In the genomic region with DNA sequence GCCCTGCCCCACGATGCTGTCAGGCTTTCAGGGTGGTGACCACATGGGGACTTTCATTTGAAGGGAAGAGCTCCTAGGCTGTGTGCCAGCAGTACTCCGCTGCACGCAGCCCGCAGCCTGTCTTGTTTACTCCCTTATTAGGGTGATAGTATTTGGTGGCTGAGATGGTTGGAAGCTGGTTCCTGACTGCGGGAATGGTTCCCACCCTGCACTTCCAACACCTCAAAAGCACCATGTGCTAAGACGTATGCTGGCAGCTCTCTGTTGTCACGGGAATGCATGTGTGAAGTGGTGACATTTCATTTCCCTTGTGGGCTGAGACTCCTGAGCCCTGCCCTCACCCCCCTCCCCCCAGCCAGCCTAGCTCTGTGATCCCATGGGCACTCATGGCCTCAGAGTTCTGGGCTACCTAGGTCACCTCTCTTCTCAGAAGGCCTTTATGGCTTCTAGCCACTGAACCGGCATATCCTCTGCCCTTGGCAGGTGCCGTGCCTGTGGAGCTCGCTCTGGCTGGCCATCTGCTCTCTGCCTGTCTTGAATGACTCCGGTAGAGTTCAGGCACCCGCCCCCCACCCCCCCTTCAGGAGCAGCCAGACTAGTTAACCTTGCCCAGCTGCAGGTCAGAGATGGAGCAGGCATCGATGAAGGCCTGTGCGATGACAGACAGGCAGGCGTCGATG, we compare ENCODE assay signal across 9 mouse cellular contexts. TPM values are rescaled to one million over a fixed set of nuclear protein-coding genes. Genes with fewer than 3 reads are reported as not detected.
DNase-seq lines count a peak whose midpoint lies in the region; ATAC-seq and TF ChIP-seq lines count a peak whose summit lies in the region.
"Had no signal": no experiment of that assay in that cellular context is flagged by ENCODE, and none has a peak within 500 bp of the region (broad histone marks: within the 10 kb centered on the region; RNA-seq: fewer than 3 reads in every experiment).

No protein-coding gene starts in this region.

- H3K9ac ChIP-seq in embryonic facial prominence, embryonic 13.5 days, result no peak overlapping the region
- no peak overlapping the region for H3K9ac ChIP-seq in neural tube, embryonic 14.5 days (replicated peaks; ENCODE audit: low read depth, low read length)

- no peaks in the 10 kb centered on the region for H3K27me3 ChIP-seq in spleen, adult 2 months (ENCODE audit: control insufficient read depth, insufficient read depth, low read length)
- no peaks in the 10 kb centered on the region for H3K27me3 ChIP-seq in embryonic facial prominence, embryonic 13.5 days
- H3K27me3 ChIP-seq in neural tube, embryonic 14.5 days (ENCODE audit: control insufficient read depth, insufficient read depth, low read length), result no peaks in the 10 kb centered on the region

- 65% methylated on average over 16 of the region's 16 CpGs for WGBS in spleen, adult 2 months
- 19% methylated on average over 16 of the region's 16 CpGs for WGBS in embryonic facial prominence, embryonic 13.5 days
- 39% methylated on average over 16 of the region's 16 CpGs for WGBS in neural tube, embryonic 14.5 days

- H3K4me1 ChIP-seq in spleen, adult 2 months (ENCODE audit: control insufficient read depth, insufficient read depth, insufficient read length), result no peaks in the 10 kb centered on the region
- H3K4me1 ChIP-seq in embryonic facial prominence, embryonic 13.5 days, result peaks cover 63% of the 10 kb centered on the region
- H3K4me1 ChIP-seq in neural tube, embryonic 14.5 days (ENCODE audit: control insufficient read depth, insufficient read depth, low read length), result peaks cover 3% of the 10 kb centered on the region; the same call in 1 of the 2 replicates

- H3K36me3 ChIP-seq in spleen, adult 2 months (ENCODE audit: control insufficient read depth, insufficient read depth, low read length), result peaks cover 16% of the 10 kb centered on the region
- peaks cover 25% of the 10 kb centered on the region for H3K36me3 ChIP-seq in embryonic facial prominence, embryonic 13.5 days
- no peaks in the 10 kb centered on the region for H3K36me3 ChIP-seq in neural tube, embryonic 14.5 days (ENCODE audit: control insufficient read depth, insufficient read depth, low read length)

- intact Hi-C loops in heart, postnatal 14 days (cut with DNase I), result loop anchor here (5.0 kb wide), 1 partner anchor 105 kb away; a partner anchor contains a TSS

- H3K27ac ChIP-seq in spleen, adult 2 months (ENCODE audit: insufficient read depth, low read length), result peak overlapping the region; percentile 29; the same call in 1 of the 2 replicates
- peak overlapping the region; percentile 82 for H3K27ac ChIP-seq in embryonic facial prominence, embryonic 13.5 days
- H3K27ac ChIP-seq in neural tube, embryonic 14.5 days (ENCODE audit: low read depth, low read length), result no peak overlapping the region

- peak overlapping the region; percentile 18 for H3K4me2 ChIP-seq in embryonic facial prominence, embryonic 13.5 days
- H3K4me2 ChIP-seq in neural tube, embryonic 14.5 days (ENCODE audit: low read depth, low read length), result no peak overlapping the region

- TF ChIP-seq POLR2A in spleen, adult 2 months (IDR thresholded peaks at IDR 0.05; ENCODE audit: low read depth, low read length), result no peak

- TF ChIP-seq CTCF in spleen, adult 2 months (IDR thresholded peaks at IDR 0.05; ENCODE audit: extremely low read depth, insufficient read depth, insufficient read length, insufficient replicate concordance), result no peak

- H3K9me3 ChIP-seq in embryonic facial prominence, embryonic 13.5 days, result no peaks in the 10 kb centered on the region
- H3K9me3 ChIP-seq in neural tube, embryonic 14.5 days (ENCODE audit: control insufficient read depth, low read length), result no peaks in the 10 kb centered on the region

- ATAC-seq in embryonic facial prominence, embryonic 13.5 days (ENCODE audit: insufficient number of reproducible peaks, insufficient read depth, low FRiP score, low TSS enrichment, low read depth), result no peak
- peak; percentile 41; the same call in 1 of the 2 replicates for ATAC-seq in neural tube, embryonic 14.5 days (ENCODE audit: low read depth)

- DNase-seq in spleen, adult 2 months (ENCODE audit: low read depth in 1 of 2, low spot score in 2 of 2), result no peak
- no peak for DNase-seq in spleen, adult 18-20 months
- peak; percentile 70 for DNase-seq in heart, postnatal 14 days
- peak; percentile 43 for DNase-seq in layer of hippocampus, adult 9-11 months
- DNase-seq in spleen, postnatal 4 days (ENCODE audit: low spot score in 2 of 2), result no peak
- no peak for DNase-seq in spleen, postnatal 10 days (ENCODE audit: low spot score in 2 of 2)

- H3K4me3 ChIP-seq in spleen, adult 2 months (ENCODE audit: extremely low read depth, insufficient read depth, insufficient read length), result no peak overlapping the region
- no peak overlapping the region for H3K4me3 ChIP-seq in embryonic facial prominence, embryonic 13.5 days
- H3K4me3 ChIP-seq in neural tube, embryonic 14.5 days (ENCODE audit: low read depth, low read length), result no peak overlapping the region

RNA-seq across cellular contexts. Expression of a gene that starts 12.3 kb away (rescaled TPM):
- not detected in 2 replicates for polyA plus RNA-seq in spleen, adult 2 months (2012; rRNA removed)
- polyA plus RNA-seq in embryonic facial prominence, embryonic 13.5 days (2015; fragmentation: Nextera tagmentation; extraction: Ambion mirVana), result not detected in 2 replicates
- total RNA-seq in heart, postnatal 14 days (2021), result not detected
- not detected in 2 replicates for polyA plus RNA-seq in neural tube, embryonic 14.5 days (2014; fragmentation: Nextera tagmentation; extraction: Ambion mirVana)
- polyA plus RNA-seq: testis, adult 2 months had no signal

RNA-seq across cellular contexts. Expression of a gene that starts 25.5 kb away (rescaled TPM):
- polyA plus RNA-seq in spleen, adult 2 months (2012; rRNA removed), result 0.16 and 0.37 TPM in 2 replicates
- polyA plus RNA-seq in embryonic facial prominence, embryonic 13.5 days (2015; fragmentation: Nextera tagmentation; extraction: Ambion mirVana), result 0.14 and 0.43 TPM in 2 replicates
- under 1 TPM; 0.07 to 0.12 TPM for total RNA-seq in heart, postnatal 14 days (2021)
- 0.07 and 2.6 TPM in 2 replicates for polyA plus RNA-seq in neural tube, embryonic 14.5 days (2014; fragmentation: Nextera tagmentation; extraction: Ambion mirVana)

RNA-seq across cellular contexts. Expression of a gene that starts 37.7 kb away (rescaled TPM):
- polyA plus RNA-seq in spleen, adult 2 months (2012; rRNA removed), result 66.1 and 87.2 TPM in 2 replicates
- 25.2 and 40.3 TPM in 2 replicates for polyA plus RNA-seq in embryonic facial prominence, embryonic 13.5 days (2015; fragmentation: Nextera tagmentation; extraction: Ambion mirVana)
- total RNA-seq in heart, postnatal 14 days (2021), result 100 to 1,000 TPM; 113 to 133 TPM
- polyA plus RNA-seq in neural tube, embryonic 14.5 days (2014; fragmentation: Nextera tagmentation; extraction: Ambion mirVana), result 4.2 and 14.1 TPM in 2 replicates

Comparison
In these comparisons a context has a peak if more than half of its experiments do, and no peak if none do; other contexts are left out.
1. DNase-seq: peak in heart, postnatal 14 days (2 of 2) and layer of hippocampus, adult 9-11 months (single experiment); none in spleen, adult 2 months (0 of 2), spleen, adult 18-20 months (0 of 2), spleen, postnatal 4 days (0 of 2) and spleen, postnatal 10 days (0 of 2).